Mouse (Mus musculus): ENCODE results near the gene Ina.

The Ina gene

GRCm38 (mm10) chr19:47065860-47066259 lies 51.4 kb downstream of the Ina start:
- DNase-seq, result no peak

DNA sequence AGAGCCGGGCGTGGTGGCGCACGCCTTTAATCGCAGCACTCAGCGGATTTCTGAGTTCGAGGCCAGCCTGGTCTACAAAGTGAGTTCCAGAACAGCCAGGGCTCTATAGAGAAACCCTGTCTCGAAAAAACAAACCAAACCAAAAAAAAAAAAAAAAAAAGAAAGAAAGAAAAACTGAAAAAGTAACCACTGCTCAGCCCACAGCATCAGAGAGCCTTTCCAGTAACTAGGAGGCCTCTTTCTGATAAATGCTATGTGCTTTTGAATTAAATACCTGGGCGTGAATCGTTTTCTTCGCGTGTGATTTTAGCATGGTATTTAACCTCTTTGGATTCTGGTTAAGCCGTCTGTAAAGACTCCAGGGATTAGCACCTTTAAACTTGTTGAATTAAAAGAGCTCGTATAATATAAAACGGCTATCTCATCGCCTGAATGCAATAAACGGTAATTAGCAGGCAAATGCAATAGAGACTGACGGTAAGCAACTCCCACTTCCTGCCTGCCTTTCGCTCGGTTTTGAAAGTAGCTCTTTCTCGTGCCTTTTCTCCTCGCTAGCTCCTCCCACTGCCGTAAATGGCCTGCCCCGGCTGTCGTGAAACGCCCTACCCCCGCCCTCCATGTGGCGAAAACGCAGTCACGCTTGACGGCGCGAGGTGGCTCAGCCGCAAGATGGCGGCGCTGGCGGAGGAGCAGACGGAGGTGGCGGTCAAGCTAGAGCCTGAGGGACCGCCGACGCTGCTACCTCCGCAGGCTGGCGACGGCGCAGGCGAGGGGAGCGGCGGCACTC lies 52.8 kb downstream of the Ina start, which contains the start of gene Taf5:
Gene Taf5, plus strand, starts transcription at position 651 of the 787 bp plus-strand sequence.
- peak; percentile 100 for DNase-seq

- peak; percentile 98 for DNase-seq
These were observed 53.6 kb downstream of the Ina start for GRCm38 (mm10) chr19:47067924-47068611.
